Mouse (Mus musculus): Measurements from ENCODE around the gene Ifi211. TPM values are rescaled to one million over a fixed set of nuclear protein-coding genes. Genes with fewer than 3 reads are reported as not detected.

Ifi211 gene
- polyA plus RNA-seq, 1 experiment from 2014 or later = 2.6 TPM

Other genes with a start within 250 kb of the Ifi211 start
- gene Ifi208, start 239.4 kb downstream of the Ifi211 start, polyA plus RNA-seq (2015; fragmentation: Nextera tagmentation; extraction: Ambion mirVana) = not detected in 2 replicates
- 1.5 and 1.9 TPM in 2 replicates for gene Ifi207, start 171.3 kb downstream of the Ifi211 start, polyA plus RNA-seq (2015; fragmentation: Nextera tagmentation; extraction: Ambion mirVana)
- 3.9 and 4.6 TPM in 2 replicates for gene Ifi204, start 146.1 kb downstream of the Ifi211 start, polyA plus RNA-seq (2015; fragmentation: Nextera tagmentation; extraction: Ambion mirVana)
- gene Mndal, start 29.4 kb upstream of the Ifi211 start, polyA plus RNA-seq (2015; fragmentation: Nextera tagmentation; extraction: Ambion mirVana) = 3.8 and 4.4 TPM in 2 replicates
- gene Ifi203, start 29.6 kb upstream of the Ifi211 start, polyA plus RNA-seq (2015; fragmentation: Nextera tagmentation; extraction: Ambion mirVana) = 2.3 and 2.4 TPM in 2 replicates
- not detected in 2 replicates for gene Ifi202b, start 69.7 kb upstream of the Ifi211 start, polyA plus RNA-seq (2015; fragmentation: Nextera tagmentation; extraction: Ambion mirVana)
- 0.60 and 1.1 TPM in 2 replicates for gene Ifi205, start 118.8 kb upstream of the Ifi211 start, polyA plus RNA-seq (2015; fragmentation: Nextera tagmentation; extraction: Ambion mirVana)
- gene Olfr433, start 127.7 kb upstream of the Ifi211 start, polyA plus RNA-seq (2015; fragmentation: Nextera tagmentation; extraction: Ambion mirVana) = 0.09 and 0.12 TPM in 2 replicates
- not detected in 2 replicates for gene Olfr432, start 136.2 kb upstream of the Ifi211 start, polyA plus RNA-seq (2015; fragmentation: Nextera tagmentation; extraction: Ambion mirVana)
- not detected in 2 replicates for gene Olfr430, start 153.6 kb upstream of the Ifi211 start, polyA plus RNA-seq (2015; fragmentation: Nextera tagmentation; extraction: Ambion mirVana)
- gene Olfr429, start 171.3 kb upstream of the Ifi211 start, polyA plus RNA-seq (2015; fragmentation: Nextera tagmentation; extraction: Ambion mirVana) = not detected in 2 replicates
- gene Olfr427, start 183.8 kb upstream of the Ifi211 start, polyA plus RNA-seq (2015; fragmentation: Nextera tagmentation; extraction: Ambion mirVana) = not detected in 2 replicates
- not detected in 2 replicates for gene Olfr231, start 208.1 kb upstream of the Ifi211 start, polyA plus RNA-seq (2015; fragmentation: Nextera tagmentation; extraction: Ambion mirVana)
- not detected in 2 replicates for gene Olfr424, start 218.5 kb upstream of the Ifi211 start, polyA plus RNA-seq (2015; fragmentation: Nextera tagmentation; extraction: Ambion mirVana)
- gene Olfr420, start 242.6 kb upstream of the Ifi211 start, polyA plus RNA-seq (2015; fragmentation: Nextera tagmentation; extraction: Ambion mirVana) = 0.97 and 1.1 TPM in 2 replicates

Measured in liver, embryonic 16.5 days (tissue).